Mouse (Mus musculus) B cell, adult (primary cell): ENCODE results near the gene Traip. TPM values are rescaled to one million over a fixed set of nuclear protein-coding genes. Genes with fewer than 3 reads are reported as not detected.

ENCODE experiments used
- total RNA-seq: library from RNA; stranded (reverse); gene quantifications from 4 replicates; pipeline ENCODE4 v1.2.4, GENCODE M21; 2023; ENCODE audit not compliant: inconsistent age

The Traip gene
- total RNA-seq, result 5.7 to 9.6 TPM (median 7.8 TPM) in 4 replicates

DNA sequence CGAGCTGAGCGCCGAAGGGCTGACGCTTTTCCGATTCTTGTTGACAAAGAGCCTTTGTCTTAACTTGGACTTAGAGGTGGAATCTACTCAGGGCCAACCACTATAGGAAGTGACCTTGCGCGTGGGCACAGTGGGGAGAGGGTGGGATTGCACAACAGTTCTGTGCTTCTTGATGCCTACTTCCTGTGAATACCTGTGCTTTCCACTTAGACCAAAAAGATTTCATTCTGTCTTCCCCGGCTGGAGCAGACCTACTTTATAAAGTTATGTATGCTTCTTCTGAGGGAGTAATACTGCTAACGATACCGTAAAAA lies at the start of gene Traip:
Gene Traip, plus strand, starts transcription at position 215 of the 314 bp plus-strand sequence.

DNA sequence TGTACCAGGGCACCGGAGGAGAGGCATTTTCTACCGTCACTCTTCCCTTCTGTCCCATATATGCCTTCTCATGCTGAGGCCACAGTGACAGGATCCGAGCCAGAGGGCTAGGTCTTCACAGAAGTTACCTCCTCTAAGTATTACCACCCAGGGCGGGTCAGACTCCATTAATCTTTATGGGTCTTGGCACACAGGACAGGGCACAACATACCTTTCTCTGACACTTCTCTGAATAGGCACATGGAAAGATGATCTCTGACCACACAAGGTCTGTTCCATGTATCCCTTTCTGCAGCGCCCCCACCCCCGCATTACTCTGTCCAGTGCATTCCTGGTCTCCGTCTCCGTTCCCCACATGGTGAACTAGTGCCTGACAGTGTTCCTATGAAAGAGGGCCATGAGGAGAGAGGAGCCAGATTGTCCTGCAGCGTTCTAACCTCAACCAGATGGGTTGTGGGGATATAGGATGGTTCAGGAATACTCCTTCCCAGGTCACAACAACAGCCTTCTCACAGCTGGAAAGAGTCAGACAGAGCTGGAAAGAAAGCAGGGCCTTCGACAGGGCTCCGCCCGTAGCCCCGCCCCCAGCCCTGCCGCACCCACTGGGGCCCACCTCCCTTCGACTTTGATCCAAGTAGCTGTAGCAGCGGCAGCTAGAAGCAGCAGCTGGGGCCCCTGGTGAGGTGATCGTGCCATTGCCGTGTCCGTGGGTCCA lies 43.5 kb upstream of the Traip start, which contains the start of gene Mst1r:
Gene Mst1r, plus strand, starts transcription at position 622 of the 715 bp plus-strand sequence.

DNA sequence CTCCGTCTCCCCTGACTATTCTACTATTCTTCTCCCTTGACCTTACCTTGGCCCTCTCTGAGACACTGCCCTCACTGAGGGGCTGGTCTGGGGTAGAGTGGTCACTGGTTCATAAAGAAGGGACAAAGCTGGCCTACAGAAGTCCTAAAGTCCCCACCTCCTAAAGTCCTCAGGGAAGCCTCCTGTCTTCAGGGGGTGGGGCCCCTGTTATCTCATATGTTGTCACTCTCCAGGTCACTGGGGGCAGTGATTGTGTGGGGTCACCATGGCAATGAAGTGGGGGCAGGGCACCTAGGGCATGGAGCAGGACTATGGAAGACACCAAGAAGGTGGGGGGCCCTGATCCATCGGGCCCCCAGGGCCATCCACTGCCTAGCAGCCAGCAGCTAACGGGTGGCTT lies 21.8 kb upstream of the Traip start, which contains the start of gene Actl11:
Gene Actl11, plus strand, starts transcription at position 301 of the 400 bp plus-strand sequence.

DNA sequence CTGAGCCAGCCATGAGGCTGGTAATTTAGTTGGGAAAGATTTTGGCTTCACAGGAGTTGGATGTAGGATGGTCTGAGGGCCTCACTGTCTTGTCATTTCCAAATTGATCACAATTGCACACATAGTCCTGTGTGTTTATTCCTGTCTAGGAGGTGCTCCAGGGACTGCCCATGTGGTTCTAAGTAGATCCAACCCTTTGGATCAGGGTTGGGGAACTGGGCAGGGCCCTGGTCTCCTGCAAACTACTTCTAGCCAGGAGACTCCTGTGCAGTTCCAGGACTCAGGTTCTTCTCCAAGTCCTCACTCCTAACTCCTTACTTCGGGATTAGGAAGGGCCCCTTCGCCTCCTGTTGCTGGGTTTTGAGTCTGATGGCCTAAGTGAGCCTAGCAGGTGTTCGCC lies 14.6 kb upstream of the Traip start, which contains the start of gene Camkv:
Gene Camkv, plus strand, starts transcription at position 301 of the 400 bp plus-strand sequence.

DNA sequence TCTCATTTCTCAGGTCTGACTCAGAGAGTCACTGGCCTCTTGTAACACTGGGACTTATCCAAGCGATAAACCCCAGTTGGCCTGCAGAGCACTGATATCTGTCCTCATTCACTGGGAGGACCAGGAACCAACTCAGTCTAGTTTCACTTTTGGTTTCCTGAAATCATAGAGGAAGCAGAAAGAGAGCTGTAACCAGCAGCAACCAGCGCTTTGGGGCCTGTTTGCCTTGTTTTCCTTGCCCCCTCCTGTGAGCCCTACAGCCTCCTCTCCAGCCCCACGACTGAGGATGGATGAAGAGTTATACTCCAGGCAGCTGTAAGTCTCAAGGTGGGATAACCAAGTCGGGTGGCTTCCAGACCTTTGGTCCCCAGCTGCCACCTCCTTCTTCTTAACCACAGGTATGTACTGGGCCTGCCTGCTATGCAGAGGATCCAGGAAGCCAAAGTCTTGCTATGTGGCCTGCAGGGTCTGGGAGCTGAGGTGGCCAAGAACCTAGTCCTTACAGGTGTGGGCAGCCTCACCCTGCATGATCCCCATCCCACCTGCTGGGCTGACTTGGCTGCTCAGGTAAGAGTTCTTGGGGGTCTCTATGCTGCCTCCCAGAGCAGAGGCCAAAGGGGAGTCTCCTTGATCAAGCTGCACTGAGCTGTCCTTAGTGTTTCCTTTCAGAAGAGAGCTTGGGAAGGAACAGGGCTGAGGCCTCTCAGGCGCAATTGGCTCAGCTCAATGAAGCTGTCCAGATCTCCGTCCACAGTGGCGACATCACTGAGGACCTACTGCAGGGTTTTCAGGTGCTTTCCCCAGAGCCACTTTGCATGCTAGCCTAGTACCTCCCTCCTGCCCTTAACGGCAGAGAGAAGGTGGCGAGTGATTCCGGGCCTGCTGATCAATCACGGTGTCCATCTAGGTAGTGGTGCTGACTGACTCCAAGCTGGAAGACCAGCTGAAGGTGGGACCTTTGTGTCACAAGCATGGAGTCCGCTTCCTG lies 25.8 kb downstream of the Traip start, which contains the start of gene Uba7:
Gene Uba7, plus strand, starts transcription at position 107 of the 988 bp plus-strand sequence.

DNA sequence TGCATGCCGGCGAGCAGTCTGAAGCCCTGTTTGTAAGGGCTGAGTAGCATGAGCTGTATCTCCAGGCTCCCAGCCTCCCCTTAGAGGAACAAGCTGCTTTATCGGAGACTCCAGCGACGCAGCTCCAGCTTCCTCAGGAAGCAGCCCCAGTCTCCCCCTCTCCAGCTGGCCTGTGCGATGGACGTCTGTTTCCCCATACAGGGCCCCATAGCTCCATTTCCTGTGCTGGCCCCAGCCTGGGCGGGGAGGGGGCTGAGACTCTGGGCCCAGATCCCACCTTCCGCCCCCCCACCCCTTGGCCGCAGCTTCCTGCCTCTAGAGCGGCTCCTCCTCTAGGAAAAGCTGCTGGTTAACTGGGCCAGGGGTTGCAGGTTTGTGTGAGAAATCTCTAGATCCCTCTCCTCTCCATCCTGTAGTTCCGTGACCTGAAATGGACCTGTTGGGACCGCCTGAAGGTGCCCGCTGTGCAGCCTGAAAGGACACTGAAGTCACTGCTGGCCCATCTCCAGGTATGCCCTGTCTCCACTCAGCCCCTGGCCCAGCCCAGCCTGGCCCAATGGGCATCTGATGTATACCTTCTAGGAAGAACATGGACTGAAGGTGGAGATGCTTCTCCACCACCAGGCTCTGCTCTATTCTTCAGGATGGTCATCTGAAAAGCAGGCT lies 32.9 kb downstream of the Traip start, which contains the start of gene Gm20661:
Gene Gm20661, plus strand, starts transcription at position 378 of the 666 bp plus-strand sequence.

DNA sequence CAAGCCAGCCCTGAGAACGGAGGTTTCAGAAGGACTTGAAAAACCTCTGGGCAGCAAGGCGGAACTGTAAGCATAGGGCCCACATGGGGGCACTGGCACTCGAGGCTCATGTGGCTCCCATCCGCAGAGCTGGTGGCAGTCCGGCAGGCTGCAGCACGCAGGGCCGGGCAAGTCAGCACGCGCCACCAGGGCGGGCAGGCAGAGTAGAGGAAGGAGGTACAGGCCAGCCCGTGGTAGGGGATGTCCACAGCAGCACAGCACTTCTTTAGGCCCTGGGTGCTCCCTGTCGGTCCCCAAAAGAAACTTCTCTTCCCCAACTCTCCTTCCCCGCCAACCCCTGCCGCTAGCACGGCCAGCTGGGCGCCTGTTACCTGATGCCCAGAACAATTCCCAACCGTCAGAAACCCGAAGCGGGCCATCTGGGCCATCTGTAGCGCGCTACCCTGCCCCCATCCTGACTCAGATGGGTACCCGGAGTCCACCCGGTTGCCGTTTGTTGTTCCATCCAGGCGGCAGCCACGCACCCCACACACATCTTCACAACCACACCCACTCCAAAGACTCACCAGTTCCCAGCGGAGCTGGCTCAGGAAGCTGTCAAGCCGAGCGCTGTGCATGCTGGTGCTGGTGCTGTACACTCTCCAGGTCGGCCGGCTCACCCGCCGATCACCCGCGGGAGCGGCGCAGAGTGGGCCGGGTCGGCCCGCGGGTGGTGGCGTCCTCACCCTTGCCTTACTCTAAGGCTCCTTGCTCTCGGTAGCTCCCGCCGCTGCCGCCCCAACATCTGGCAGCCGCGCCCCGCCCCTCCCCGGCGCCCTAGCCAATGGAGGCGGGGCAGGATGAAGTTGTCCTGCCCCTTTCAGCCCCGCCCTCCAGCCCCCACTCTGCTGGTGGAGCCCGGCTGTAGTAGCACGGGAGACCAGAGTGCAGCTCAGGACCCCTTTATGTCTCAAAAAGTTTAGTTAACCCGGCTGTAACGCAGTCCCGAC lies 35.5 kb downstream of the Traip start, which contains the start of gene Inka1:
Gene Inka1, minus strand, starts transcription at position 749 of the 989 bp plus-strand sequence.

DNA sequence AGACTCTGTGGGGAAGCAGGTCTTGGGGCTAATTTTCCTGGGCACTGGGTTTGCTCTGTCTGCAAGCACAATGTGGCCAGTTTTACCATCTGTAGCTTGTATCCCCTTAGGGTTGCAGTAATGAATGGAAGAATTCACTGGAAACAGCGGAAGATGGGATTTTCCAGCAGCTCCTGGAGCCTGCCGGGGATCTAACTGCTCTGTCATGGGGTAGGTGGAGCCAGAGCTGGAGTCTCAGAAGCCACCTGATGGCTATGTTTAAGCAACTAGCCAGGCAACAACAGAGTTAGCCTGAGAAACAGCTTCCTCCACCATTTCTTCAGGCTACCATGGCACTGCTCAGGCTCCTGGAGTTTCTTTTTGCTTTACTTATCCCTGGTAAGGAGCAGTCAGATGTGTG lies 42.3 kb downstream of the Traip start, which contains the start of gene Cdhr4:
Gene Cdhr4, plus strand, starts transcription at position 301 of the 400 bp plus-strand sequence.

DNA sequence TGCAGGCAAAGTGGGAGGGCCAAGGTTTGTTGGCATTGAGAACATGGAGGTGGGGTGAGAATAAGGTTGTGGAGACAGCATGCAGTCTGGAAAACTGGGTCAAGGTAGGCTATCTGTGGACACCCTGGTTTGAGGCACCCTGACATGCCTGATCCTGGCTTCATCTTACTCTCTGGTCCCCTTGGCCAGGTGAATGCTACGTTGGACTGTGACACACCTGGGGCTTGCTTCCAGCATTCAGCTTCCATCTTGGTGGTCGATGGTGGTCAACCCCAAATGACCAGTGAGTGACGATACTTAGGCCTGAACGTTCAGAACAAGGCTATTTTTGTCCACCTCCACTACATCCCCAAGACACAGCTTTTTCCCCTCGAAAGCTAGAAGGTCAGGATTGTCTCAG lies 46.1 kb downstream of the Traip start, which contains the start of gene Gm20662:
Gene Gm20662, plus strand, starts transcription at position 301 of the 400 bp plus-strand sequence.

DNA sequence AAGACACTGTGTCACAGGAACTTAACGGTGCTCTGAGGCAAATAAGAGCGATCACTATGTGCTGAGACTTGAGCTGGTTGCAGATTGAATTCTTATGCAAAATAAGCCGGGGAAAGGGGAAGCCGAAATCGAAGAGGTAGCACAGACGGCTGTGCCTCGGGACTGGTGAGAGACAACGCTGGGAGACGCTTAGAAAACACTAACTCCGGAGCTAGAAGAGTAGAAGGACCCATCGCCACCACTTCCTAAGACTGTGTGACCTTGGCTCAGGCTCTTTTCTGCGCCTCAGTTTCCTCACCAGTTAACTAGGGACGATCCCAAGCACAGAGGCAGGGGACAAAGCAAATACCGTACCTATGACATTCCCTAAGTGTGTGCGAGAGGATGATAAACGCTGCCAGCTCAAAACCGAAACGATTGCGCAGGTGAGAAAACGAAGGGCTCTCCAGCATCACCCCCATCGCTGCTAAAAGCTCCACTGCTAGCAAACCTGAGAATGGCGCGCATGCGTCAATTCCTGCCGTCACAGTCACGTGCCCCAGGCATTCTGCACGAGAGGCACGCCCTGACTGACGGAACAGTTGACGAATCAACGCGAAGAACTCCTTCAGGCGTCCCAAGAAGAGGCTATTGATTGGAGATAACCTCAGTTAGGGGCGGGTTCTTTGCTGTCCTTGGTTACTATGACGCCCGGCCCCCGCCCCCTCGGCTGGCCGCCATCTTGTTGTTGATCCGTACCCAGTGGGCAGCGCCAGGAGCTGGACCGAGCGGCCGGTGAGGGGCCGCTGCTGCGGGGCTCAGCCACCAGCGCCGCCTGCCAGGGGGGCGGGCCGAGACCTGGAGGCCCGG lies 52.2 kb downstream of the Traip start, which contains the start of gene Ip6k1:
Gene Ip6k1, plus strand, starts transcription at position 580 of the 849 bp plus-strand sequence.

Other genes with a start within 250 kb of the Traip start
- 1.2 TPM in 1 of 4 replicates, not detected in the others for gene Sema3f, start 239.7 kb upstream of the Traip start, total RNA-seq
- gene Rbm5, start 179.1 kb upstream of the Traip start, total RNA-seq, result 286 to 321 TPM (median 308 TPM) in 4 replicates
- gene Rbm6, start 76.9 kb upstream of the Traip start, total RNA-seq, result 105 to 119 TPM (median 118 TPM) in 4 replicates
- 13.3 to 16.8 TPM (median 15.5 TPM) in 4 replicates for gene Mon1a, start 62.0 kb upstream of the Traip start, total RNA-seq
- gene Mst1r, start 43.3 kb upstream of the Traip start, total RNA-seq, result 0.09 to 0.67 TPM (median 0.62 TPM) in 4 replicates
- not detected in 4 replicates for gene Actl11, start 21.7 kb upstream of the Traip start, total RNA-seq
- not detected in 4 replicates for gene Camkv, start 14.5 kb upstream of the Traip start, total RNA-seq
- 177 to 208 TPM (median 186 TPM) in 4 replicates for gene Uba7, start 25.4 kb downstream of the Traip start, total RNA-seq
- gene Gm20661, start 32.9 kb downstream of the Traip start, total RNA-seq, result 0.39 to 0.66 TPM in 2 of 4 replicates, not detected in the others
- 1.1 to 3.4 TPM (median 2.3 TPM) in 4 replicates for gene Inka1, start 35.7 kb downstream of the Traip start, total RNA-seq
- 0.61 TPM in 1 of 4 replicates, not detected in the others for gene Cdhr4, start 42.4 kb downstream of the Traip start, total RNA-seq
- 1.6 to 4.2 TPM in 2 of 4 replicates, not detected in the others for gene Gm20662, start 46.2 kb downstream of the Traip start, total RNA-seq
- 120 to 135 TPM (median 126 TPM) in 4 replicates for gene Ip6k1, start 52.4 kb downstream of the Traip start, total RNA-seq
- gene Gmppb, start 99.1 kb downstream of the Traip start, total RNA-seq, result 40.8 to 50.5 TPM (median 49.4 TPM) in 4 replicates
- 12.8 to 17.4 TPM (median 16.1 TPM) in 4 replicates for gene Amigo3, start 103.0 kb downstream of the Traip start, total RNA-seq
- 0.24 to 0.61 TPM in 2 of 4 replicates, not detected in the others for gene Mst1, start 130.3 kb downstream of the Traip start, total RNA-seq
- 221 to 235 TPM (median 235 TPM) in 4 replicates for gene Rnf123, start 133.2 kb downstream of the Traip start, total RNA-seq
- gene Apeh, start 144.5 kb downstream of the Traip start, total RNA-seq, result 132 to 156 TPM (median 150 TPM) in 4 replicates
- 0.13 to 0.32 TPM (median 0.20 TPM) in 4 replicates for gene Bsn, start 240.2 kb downstream of the Traip start, total RNA-seq